ENCODE assay signal across 10 mouse cellular contexts in the genomic region with DNA sequence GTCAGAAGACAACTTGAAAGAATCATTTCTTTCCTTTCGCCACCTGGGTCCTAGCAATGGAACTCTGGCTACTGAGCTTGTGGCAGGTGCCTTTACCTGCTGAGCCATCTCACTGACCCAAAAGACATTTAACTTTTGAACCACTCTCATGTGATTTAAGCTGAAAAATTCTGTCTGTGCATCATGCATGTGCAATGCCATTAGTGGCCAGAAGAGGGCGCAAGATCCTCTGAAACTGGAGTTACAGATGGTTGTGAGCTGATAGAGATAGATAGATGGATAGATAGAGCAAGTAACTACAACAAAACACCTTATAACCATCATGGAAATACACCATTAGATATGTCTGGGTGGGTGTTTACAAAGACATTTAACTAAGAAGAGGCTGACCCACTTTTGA. TPM values are rescaled to one million over a fixed set of nuclear protein-coding genes. Genes with fewer than 3 reads are reported as not detected.
A peak's percentile ranks its signal among the peaks of the same experiment; 100 is the strongest.
DNase-seq lines count a peak whose midpoint lies in the region; ATAC-seq and TF ChIP-seq lines count a peak whose summit lies in the region.
"Had no signal": no experiment of that assay in that cellular context is flagged by ENCODE, and none has a peak within 500 bp of the region (broad histone marks: within the 10 kb centered on the region; RNA-seq: fewer than 3 reads in every experiment).

No protein-coding gene starts in this region.

- DNase-seq in cerebellum, postnatal 10 days, result peak; percentile 54 to 58
- DNase-seq in kidney, postnatal 10 days, result peak; percentile 54
- no peak for DNase-seq in kidney, postnatal 14 days
- DNase-seq in Patski (ENCODE audit: low read depth, low spot score), result no peak
- peak; percentile 14 for DNase-seq in gastrocnemius, postnatal 14 days
- peak; percentile 51 for DNase-seq in retina, embryonic 14.5 days (ENCODE audit: low spot score)
- no peak for DNase-seq in ovary, postnatal 10 days (ENCODE audit: low spot score)

- TF ChIP-seq CTCF in Patski (IDR thresholded peaks at IDR 0.05), result peak; percentile 84

- ATAC-seq in cerebellum, adult (ENCODE audit: insufficient number of reproducible peaks, low FRiP score, low TSS enrichment), result no peak
- no peak for ATAC-seq in Patski

- intact Hi-C loops in gastrocnemius, postnatal 14 days (cut with DNase I; ENCODE audit: low total_unique reads), result loop anchor here (10.0 kb wide), 1 partner anchor 207 kb away; no protein-coding TSS in a partner anchor

- POLR2A ChIA-PET in Patski (lab: Charles Lee), result interaction anchor here (0.6 to 0.9 kb wide), 2 partner anchors 10 to 194 kb away, joined by 4 read pairs; no protein-coding TSS in a partner anchor

- CTCF ChIA-PET in Patski (lab: Charles Lee), result interaction anchor here (0.7 to 3.7 kb wide), 14 partner anchors 9 to 240 kb away, joined by 3 to 15 read pairs (median 5); no protein-coding TSS in a partner anchor

- in situ Hi-C loops in Patski (cut with MboI; ENCODE audit: low pct_unique_long_range_greater_than_20kb), result no loop called here

- peaks cover 14% of the 10 kb centered on the region for H3K27me3 ChIP-seq in Patski
- H3K27me3 ChIP-seq: stomach, embryonic 15.5 days had no signal

RNA-seq across cellular contexts. Expression of a gene that starts 14.5 kb away (rescaled TPM):
- polyA plus RNA-seq in Patski (2021), result 0.01 TPM
- 1 to 10 TPM; 2.8 to 4.4 TPM for total RNA-seq in gastrocnemius, postnatal 14 days (2021)
- polyA plus RNA-seq: macrophage had no signal

RNA-seq across cellular contexts. Expression of a gene that starts 48.1 kb away (rescaled TPM):
- 24.9 TPM for polyA plus RNA-seq in Patski (2021)
- 1 to 10 TPM; 6.8 to 7.3 TPM for total RNA-seq in gastrocnemius, postnatal 14 days (2021)

Comparison
In these comparisons a context has a peak if more than half of its experiments do, and no peak if none do; other contexts are left out.
1. DNase-seq: peak in cerebellum, postnatal 10 days (2 of 2), kidney, postnatal 10 days (single experiment), gastrocnemius, postnatal 14 days (single experiment) and retina, embryonic 14.5 days (single experiment); none in kidney, postnatal 14 days (single experiment), Patski (single experiment) and ovary, postnatal 10 days (single experiment).